Mouse (Mus musculus) spleen, adult 2 months (tissue): ENCODE results near the gene Ms4a6c.

Source experiments
- CTCF ChIP-seq: fragments of 200-500 bp; IDR thresholded peaks from 2 replicates; pipeline ENCODE4 v1.5.1; 2011; ENCODE audit warnings: mild to moderate bottlenecking, inconsistent platforms; ENCODE audit not compliant: insufficient read depth, insufficient read length, insufficient replicate concordance; ENCODE audit errors: extremely low read depth
- POLR2A ChIP-seq: fragments of 200-500 bp; IDR thresholded peaks from 2 replicates; pipeline ENCODE4 v1.6.1; 2011; ENCODE audit warnings: low read depth, low read length, inconsistent platforms

DNA sequence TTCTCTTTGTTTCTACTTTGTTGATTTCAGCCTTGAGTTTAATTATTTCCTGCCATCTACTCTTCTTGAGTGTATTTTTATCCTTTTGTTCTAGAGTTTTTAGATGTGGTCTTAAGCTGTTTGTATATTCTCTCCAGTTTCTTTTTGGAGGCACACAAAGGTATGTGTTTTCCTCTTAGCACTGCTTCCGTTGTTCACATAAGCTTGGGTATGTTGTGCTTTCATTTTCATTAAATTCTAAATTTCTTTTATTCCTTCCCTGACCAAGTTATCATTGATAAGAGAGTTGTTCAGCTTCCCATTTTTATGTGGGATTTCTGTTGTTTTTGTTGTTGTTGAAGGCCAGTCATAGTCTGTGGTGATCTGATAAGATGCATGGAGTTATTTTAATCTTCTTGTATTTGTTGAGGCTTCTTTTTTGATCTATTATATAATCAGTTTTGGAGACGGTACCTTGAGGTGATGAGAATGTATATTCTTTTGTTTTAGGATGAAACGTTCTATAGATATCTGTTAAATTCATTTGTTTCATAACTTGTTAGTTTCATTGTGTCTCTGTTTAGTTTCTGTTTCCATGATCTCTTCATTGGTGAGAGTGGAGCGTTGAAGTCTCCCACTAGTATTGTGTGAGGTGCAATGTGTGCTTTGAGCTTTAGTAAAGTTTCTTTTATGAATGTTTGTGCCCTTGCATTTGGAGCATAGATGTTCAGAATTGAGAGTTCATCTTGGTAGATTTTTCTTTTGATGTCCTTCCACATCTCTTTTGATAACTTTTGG, 33.9 kb upstream of the Ms4a6c start:
- TF ChIP-seq POLR2A (no peak), CTCF (no peak)
